Mouse (Mus musculus) cerebral cortex, adult 2 months (tissue): ENCODE measurements around the gene Trf.

Experiments
- WGBS: fragments of 180-500 bp; shearing (Covaris S2); methylation state at CpG from one replicate; pipeline ENCODE4 v1.1.7; 2018; 5-methylcytosine and 5-hydroxymethylcytosine counted together

Gene Trf

DNA sequence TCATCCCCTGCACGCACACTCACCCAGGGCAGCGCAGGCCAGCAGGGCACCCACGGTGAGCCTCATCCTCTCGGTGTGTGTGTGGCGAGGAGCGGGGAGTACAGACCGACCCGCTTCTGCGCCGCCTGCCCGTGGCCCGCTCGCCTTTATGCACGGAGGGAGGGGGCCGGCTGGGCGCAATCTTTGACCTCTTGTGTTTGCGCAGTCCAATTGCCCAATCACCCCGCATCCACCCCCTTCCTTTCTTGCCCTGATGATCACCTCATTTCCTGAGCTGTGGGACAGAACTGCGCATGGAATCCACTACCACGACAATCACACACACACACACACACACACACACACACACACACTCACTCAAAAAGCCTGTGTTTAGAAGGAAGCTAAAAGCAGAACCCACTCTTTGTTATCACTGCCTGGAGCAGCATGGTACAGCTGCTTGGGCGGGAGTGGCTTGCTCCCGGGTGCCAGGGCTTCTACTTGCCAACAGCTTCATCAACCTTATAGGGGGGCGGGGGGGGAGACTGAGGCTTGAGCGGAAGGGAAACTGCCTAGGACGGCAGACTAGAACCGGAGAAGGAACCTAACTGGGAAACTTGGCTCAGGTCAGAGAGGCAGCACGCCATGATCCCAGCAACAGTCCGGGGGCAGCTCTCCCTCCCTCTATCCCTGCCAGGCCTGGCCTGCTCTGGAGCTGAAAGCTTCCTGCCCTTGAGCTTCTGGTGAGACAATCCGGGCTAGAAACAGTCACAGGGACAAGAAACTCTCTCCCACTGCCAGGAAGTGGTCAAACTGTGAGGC, at the start of gene Trf, which contains the start of gene Gm20425:
Gene Trf, minus strand, starts transcription at position 294 of the 801 bp plus-strand sequence.
Gene Gm20425, minus strand, starts transcription at position 157 of the 801 bp plus-strand sequence.
- WGBS, result 35% methylated on average over 29 of the region's 29 CpGs

DNA sequence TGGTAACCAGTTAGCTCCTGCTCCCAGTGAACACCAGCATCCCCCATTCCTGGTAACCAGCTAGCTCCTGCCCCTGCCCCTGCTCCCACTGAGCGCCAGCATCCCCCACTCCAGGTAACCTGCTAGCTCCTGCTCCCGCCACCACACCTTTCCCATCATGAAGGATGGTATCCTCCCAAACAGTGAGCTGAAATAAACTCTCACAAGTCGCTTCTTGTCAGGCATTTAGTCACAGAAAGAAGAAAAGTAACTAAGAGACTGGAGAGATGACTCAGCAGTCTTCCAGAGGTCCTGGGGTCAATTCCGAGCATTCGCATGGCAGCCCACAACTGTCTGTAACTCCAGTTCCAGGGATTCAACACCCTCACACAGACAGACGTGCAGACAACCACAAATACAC, 46.6 kb upstream of the Trf start:
- WGBS, result 94% methylated on average over 6 of the region's 6 CpGs

DNA sequence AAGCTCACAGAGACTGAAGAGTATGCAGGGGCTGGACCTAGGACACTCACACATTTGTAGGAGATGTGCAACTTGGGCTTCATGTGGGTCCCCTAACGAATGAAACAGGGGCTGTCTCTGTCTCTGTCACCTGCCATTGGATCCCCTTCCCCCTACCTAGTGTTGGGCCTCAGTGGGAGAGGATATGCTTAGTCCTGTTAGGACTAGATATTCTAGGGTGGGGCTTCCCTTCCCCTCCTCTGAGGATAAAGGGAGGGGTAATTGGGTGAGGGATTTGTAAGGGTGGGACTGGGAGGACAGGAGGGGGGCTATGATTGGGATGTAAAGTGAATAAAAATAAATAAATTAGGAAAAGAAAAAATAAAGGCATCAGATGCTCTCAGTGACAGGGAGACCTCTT, 45.4 kb upstream of the Trf start:
- WGBS, result 97% methylated on average over 1 of the region's 1 CpGs

DNA sequence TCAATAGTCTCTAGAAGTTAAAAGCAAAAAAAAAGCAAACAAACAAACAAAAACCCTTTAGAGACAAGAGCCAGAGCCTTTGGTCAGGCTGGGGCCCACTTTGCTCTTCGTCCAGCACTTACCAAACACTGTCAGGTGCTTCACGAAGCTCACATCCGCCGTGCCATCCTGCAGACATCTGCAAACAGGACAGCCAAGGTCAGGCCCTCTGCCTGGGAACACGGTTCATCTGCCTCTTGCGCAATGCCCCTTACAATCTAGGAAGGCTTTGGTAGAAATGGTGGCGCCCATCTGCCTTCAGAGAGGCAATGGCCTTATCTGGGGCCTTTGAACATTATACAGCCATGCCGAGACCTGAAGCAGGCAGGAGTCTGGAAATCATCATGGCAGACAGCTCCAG, 44.6 kb upstream of the Trf start:
- 94% methylated on average over 8 of the region's 8 CpGs for WGBS

DNA sequence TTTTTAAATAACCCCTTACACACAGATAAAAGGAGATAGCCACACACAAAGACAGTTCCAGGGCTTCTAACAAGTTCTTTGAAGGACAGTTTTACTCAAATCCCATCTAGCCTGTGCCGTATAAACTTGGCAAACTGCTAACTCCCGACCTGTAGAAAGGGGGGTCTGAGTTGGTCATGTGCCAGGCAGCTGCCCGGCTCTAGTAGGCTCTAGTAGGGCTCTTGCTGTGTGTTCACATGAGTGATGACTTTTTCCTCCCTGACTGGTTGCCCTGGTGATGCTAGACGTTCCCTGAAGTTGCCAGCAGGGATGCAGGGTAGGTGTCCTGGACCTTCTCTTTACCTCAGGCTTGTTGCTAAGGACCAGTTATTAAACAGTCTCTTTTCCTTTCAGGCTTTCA, 40.9 kb upstream of the Trf start:
- 23% methylated on average over 4 of the region's 4 CpGs for WGBS

DNA sequence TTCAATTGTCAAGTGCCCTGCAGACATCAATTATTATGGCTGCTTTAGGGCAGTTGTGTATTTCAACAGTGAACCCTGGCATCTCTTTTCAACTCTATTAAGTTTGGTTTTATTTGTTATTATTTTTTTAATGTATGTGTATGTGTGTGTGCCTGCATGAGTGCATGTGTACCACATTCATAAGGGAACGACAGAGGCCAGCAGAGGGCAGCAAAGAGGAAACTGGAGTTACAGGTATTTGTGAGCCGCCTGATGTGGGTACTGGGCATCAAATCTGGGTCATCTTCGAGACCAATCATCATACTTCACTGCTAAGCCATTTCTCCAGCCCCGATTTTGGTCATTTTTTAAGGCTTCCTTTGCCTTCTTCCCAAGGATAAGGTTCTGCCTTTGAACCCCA, 35.5 kb upstream of the Trf start:
- WGBS, result 87% methylated on average over 4 of the region's 4 CpGs

DNA sequence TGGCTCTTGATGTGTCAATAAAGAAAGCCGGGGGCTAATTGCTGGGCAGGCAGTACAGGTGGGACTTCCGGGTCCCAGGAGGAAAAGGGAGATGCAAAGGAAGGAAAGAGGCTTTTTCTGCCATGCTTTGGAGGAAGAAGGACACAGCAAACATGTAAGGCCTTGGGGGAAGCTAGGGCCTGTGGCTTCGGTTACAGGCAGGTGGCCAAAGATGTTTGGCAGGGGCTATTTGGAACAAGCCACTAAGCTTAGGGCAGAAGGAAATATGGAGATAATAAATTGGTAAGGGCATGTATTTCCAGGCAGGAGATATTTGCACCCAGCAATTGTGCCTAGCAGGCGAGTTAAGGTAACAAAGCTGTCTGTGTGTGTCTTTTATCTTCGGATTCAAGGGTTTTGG, 22.7 kb upstream of the Trf start:
- 78% methylated on average over 5 of the region's 5 CpGs for WGBS

DNA sequence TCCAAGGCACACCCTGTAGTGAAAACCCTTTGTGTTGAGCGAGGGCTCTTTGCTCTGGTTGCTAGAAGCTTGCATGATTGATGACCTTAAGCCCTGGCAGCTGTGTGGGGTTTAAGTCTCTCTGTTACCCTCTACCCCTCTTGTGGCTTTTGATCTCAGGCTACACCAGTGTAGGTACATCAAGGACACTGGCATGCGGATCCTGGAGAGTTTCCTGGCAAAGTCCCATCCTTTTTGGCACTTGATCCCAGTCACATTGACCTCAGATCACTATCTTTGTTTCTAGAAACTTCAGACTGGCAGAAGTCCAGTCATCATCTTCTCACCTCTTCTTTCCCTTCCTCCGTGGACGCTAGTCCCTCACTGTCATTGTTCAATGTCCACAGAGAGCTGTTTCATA, 18.4 kb upstream of the Trf start:
- WGBS, result 59% methylated on average over 4 of the region's 4 CpGs

DNA sequence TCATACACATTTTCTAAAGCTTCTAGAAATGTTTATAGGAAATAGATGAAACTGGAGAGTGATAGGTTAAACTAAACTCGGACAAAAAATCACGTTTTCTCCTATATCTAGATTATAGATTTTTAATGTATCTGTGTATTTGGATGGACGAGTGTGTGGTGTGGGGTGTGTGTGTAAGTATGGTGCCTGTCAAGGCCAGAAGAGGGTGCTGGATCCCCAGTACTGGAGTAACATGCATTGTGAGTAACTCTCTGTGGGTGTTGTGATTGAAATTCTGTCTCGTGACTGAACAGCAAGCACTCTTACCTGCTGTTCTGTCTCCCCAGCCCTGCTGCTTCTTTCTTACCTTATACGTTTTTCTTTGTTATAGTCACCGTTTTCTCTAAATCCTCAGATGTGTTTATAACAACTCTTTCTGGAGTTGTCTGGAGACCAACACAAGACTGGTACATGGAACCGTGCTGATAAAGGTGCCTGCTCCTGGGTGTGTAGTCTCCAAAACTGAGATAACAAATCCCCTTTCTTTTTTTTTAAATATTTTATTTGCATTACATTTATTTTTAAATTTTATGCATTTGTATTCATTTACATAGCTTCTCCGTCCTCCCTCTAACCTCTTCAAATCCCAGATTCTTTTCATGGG, 16.4 kb upstream of the Trf start:
- WGBS, result 80% methylated on average over 8 of the region's 8 CpGs

DNA sequence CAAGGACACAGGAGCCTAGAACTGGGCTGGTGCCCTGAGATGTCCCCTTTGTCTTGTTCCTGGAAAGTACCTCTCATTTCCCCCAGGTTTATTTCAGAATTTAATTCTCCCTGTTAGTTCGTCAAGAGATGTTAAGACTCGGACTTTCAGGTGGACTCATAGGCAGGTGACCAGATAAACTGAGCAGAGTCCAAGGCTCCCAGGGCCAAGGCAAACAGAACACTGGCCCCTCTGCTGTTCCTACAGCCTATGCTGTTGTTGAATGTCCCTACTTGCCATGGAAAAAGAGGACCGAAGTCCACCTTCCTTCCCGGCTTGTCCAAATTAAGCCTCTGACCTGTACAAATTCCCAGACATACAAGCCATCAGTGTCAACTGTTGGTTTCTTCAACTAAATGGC, 13.4 kb upstream of the Trf start:
- 99% methylated on average over 4 of the region's 4 CpGs for WGBS

DNA sequence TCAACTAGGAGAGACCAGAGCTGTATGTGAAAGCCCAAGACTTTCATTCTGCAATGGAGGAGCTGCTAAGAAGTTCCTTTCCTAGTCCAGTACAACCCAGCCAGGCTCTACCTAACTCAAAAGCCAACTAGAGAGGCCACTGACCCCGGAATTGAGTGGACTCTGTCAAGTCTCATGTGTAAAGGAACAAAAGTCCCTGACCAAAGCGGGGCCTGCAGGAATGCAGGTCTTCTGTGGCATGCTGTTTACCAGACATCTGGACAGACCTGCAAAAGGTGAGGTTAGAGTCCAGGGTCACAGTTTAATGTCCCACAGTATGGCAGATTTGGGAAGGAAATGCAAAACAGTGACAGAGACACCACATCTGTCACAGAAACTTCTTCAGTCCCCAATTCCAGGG, 11.0 kb upstream of the Trf start:
- WGBS, result 90% methylated on average over 2 of the region's 2 CpGs

DNA sequence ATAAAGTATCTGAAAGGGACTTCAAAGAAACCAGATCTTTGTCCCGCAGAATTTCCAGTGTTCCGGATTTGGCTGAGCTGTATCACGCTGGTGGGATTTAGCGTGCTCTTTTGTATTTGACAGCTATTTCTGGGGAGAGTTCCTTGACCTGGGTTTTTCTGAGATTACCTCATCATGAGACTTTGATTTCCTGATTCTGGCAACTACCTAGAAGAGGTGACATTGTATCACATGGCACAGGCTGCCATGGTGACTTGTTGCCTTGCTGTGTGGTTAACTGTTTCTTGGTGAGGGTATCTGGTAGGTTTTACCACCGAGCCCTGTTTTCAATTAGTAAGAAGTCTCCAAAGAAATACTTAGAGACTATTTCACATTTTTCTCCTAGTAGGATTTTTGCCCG, 9.2 kb upstream of the Trf start:
- 95% methylated on average over 6 of the region's 6 CpGs for WGBS

DNA sequence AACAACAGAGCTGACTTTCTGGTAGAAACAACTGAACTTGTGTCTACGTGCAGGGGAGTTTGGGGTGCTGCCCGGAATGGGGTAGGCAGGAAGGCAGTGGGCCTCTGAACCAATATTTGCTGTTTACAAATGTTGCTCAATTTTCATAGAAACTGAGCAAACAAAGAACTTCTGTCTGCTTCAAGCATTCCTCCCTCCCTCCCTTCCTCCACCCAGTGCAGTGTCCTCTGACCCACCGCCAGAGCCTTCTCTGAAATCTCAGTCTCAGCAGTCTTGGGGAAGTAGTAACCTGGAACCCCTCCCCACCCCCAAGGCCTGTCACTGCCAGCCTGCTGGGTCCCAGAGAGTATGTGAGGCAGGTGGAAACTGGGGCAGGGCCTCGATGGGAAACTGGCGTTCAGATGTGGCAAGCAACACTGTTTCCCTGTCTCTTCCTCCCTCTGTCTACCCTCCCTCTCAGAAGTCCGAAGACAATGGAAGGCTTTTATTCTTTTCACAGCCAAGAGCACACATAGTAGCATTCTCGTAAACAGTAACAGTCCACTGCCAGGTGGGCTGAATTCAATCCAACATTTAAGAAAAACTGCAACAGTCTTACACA, 4.4 kb upstream of the Trf start:
- 53% methylated on average over 7 of the region's 7 CpGs for WGBS

DNA sequence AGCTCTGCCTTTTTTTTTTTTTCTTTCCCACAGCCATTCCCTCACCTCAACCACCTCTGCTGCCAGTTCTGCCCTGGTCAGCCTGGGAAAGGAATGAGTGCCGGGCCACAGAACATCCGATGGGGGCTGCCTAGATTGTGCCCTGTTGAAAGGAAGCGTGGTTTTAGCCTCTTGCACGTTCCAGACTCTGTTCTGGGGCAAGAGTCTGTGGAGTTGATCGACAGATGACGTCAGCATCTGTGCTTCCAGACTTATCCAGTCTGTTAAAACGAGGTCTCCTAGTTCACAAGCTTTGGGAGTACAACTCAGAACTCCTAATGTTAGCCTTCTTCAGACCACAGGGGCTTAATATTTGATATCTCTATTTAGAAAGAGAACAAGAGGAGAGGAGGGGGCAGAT, 3.8 kb upstream of the Trf start:
- 71% methylated on average over 7 of the region's 7 CpGs for WGBS

DNA sequence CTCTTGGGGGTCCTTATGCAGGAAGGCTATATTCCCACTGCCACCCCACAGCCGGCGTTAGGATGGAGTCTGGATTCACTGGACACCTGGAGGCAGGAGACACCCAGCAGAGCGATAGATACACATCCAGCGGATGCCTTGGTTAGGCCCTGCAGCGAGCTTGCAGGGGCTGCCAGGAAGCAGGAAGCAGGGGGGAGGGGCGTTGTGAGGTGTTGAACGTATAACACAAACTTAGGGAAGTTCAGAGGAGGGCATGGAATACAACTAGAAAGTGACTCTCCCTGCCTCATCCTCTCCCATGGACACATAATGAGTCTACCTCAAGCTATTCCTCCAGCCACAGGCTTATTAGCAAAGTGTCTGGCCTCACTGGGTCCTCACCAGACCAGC, 2.8 kb upstream of the Trf start:
- 79% methylated on average over 7 of the region's 7 CpGs for WGBS

DNA sequence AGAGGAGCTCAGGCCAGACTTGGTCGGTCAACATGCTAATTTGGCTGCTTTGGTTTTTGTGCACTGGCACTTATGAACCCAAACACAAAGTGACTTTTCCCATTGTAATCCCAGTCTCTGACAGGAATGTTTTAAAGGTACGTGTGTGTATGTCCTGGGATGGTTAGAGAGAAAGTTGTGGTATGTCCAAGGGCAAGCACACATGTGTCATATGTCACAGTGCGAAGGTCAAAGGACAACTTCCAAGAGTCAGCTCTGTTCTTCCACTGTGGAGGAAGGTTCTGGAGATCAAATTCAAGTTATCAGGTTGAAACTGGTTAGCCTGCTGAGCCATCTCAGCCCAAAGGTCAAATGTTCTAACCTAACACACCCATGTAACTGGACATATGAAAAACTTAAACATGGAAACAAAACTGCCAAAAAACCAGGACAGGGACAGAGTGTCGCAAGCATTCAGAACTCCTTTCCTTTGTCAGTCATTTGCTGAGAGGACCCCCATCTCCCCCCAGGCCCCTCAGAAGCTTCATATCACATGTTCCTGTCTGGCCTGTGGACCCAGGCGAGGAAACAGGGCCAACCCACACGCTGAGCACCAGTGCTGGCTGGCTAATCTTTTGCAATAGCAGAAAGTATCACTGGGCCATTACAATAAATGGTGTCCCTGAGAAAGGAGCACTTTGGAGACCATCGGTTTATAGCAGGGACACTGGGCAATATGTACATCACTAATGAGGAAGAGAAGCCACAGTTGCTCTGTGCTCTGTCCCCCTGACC, 2.2 kb upstream of the Trf start:
- whole genome bisulfite sequencing, result 91% methylated on average over 7 of the region's 7 CpGs

DNA sequence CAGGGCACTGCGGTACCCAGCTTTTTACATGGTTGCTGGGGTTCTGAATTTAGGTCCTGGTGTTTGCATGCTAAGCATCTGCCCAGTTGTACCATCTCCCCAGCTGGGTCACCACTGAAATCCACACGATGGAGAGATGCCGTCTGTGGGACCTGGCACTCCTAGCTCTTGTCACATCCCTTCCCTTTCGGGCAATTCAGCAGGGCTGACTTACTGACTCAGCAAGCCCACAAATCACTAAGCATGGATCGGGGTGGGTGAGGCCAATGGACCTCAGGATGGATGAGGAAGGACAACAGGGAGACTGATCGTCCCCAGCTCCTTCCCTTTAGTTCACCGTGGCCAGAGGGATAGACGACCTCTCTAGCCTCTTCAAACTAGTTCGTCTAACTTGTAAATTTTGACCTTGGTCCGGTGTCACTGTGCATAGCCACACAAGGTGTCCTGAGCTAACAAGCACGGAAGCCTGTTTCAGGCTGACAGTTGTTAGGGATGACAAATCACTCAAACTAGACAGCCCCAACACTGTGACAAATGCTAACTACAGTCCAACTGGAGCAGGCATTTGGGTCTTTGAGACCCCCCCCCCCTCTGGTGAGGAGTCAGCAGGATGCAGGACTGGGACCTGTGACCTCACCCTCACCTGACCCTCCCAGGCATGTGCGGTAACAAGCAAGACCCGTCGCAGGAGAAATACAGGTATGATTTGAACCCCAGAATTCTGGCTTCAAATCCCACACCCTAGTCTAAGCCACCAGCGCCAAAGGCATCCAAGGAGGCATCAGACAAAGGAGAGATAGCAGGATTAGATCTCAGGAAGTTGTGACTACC, 992 bp downstream of the Trf start:
- WGBS, result 78% methylated on average over 15 of the region's 15 CpGs

DNA sequence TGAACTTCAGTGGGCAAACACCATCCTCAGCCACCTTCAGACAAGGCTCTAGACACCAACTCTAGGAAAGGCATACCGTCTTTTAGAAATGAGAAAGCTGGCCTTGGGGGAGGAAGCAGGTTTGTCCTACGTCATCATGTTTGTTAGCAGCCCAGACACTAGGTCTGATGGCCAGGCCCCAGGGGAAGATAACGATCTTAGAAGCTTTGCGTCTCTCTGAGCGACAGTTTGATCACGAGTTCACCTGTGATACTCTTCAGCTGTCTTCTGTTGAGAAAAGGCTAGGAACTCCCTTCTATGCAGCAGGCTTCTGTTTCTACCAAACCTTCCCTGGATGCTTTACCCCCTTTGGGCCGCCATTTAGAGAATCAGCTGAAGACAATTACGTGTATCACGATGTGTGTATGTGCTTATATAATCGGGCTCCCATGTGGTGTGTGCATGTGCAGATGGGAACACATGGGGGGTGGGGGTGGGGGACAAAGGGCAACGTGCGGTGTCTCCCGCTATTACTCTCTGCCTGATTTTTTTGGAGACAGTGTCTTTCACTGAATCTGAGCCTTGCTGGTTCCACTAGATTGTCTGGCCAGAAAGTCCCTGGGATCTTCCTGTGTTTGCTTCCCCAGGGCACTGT, 1.8 kb downstream of the Trf start:
- WGBS, result 76% methylated on average over 13 of the region's 13 CpGs

DNA sequence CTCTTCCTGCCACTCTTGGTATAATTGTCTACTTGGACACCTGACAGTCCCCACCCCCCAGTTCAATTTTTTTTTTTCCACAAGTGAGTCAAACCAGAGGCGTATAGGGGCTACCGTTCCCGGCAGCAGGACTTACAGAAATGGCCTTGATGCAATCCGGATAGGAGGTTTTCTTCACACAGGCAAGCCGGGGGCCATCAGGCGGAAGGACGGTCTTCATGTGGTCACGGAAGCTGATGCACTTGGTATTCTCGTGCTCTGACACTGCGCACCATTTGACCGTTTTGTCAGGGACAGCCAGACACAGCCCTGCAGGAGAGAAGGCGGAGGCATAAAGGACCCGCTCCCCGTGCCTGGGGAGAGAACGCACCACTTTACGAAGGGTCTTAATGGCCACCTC, 2.5 kb downstream of the Trf start:
- 89% methylated on average over 16 of the region's 16 CpGs for WGBS

DNA sequence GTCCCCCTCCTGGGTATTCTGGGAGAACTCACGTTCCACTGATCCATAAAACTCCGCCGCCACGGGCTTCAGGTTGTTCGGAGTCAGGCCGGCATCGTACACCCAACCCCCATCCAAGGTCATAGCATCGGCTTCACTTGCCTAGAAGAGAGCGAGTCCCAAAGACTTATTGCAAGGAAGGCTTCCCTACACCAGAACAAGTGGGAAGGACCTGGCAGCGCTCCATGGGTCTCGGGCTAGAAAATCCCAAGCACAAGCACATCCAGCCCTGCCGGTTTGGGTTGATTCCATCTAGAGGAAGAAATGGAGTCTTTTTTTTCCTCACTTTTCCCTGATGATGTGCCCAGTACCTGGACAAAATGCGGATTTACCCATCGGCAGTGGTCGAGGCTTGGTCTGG, 3.4 kb downstream of the Trf start:
- WGBS, result 86% methylated on average over 15 of the region's 15 CpGs

DNA sequence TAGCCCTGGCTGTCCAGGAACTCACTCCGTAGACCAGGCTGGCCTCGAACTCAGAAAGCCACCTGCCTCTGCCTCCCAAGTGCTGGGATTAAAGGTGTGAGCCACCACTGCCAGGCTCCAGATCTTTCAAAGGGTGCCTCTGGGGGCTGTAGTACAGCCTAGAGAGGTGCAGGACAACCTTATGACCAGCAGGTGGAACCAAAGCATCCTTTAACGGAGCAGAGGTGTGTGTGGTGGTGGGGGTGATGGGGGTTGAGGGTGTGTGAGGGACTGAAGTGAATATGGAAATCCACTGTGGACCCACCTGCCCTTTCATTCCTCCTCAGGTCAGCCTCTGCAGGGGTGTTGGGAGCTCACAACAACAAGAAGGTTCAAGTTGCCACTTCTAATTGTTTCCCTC, 4.8 kb downstream of the Trf start:
- 71% methylated on average over 3 of the region's 3 CpGs for WGBS
